Mouse (Mus musculus): ENCODE data around the gene Tspan11.

GRCm38 (mm10) chr6:127932697-127933096 lies 45.3 kb downstream of the Tspan11 start:
- TF ChIP-seq CTCF (IDR thresholded peaks at IDR 0.05; ENCODE audit: control insufficient read depth, insufficient read depth, insufficient read length) (no peak), MYOD1 (IDR thresholded peaks at IDR 0.05; ENCODE audit: control insufficient read depth, insufficient read length, low read depth) (no peak), MYOG (IDR thresholded peaks at IDR 0.05; ENCODE audit: control insufficient read depth, extremely low read depth, insufficient read length) (no peak), USF1 (IDR thresholded peaks at IDR 0.05; ENCODE audit: low read depth) (no peak), FOSL1 (IDR thresholded peaks at IDR 0.05; ENCODE audit: insufficient read depth, low read length, poor library complexity, severe bottlenecking) (no peak), CEBPB (IDR thresholded peaks at IDR 0.05; ENCODE audit: low read depth) (no peak)

All from C2C12 (cell line).